Mouse (Mus musculus) myocyte (in vitro differentiated cells): Measurements from ENCODE around the gene Ccdc40.

Experiments used
- CEBPB ChIP-seq: IDR thresholded peaks from 2 replicates; pipeline ENCODE4 v1.6.1; 2011; ENCODE audit warnings: mild to moderate bottlenecking, moderate library complexity; ENCODE audit not compliant: poor library complexity, insufficient read depth, severe bottlenecking
- E2F4 ChIP-seq: IDR thresholded peaks from one replicate; pipeline ENCODE4 v1.6.1; 2011; ENCODE audit warnings: mild to moderate bottlenecking, control low read depth, moderate library complexity; ENCODE audit not compliant: insufficient read depth
- MAX ChIP-seq: IDR thresholded peaks from one replicate; pipeline ENCODE4 v1.6.1; 2011; ENCODE audit warnings: low read depth, mild to moderate bottlenecking, control low read depth
- MYOD1 ChIP-seq, 3 experiments: IDR thresholded peaks; one replicate each; pipeline ENCODE4 v1.6.1; 2011; ENCODE audit warnings: control low read depth in 2 of 3, low read depth in 2 of 3, mild to moderate bottlenecking in 2 of 3, moderate library complexity in 1 of 3; ENCODE audit not compliant: insufficient read length in 2 of 3, control insufficient read depth in 1 of 3
- MYOG ChIP-seq, 3 experiments: IDR thresholded peaks; one replicate each; pipeline ENCODE4 v1.6.1; 2011; ENCODE audit warnings: control low read depth in 2 of 3, low read depth in 2 of 3, mild to moderate bottlenecking in 2 of 3; ENCODE audit not compliant: insufficient read length in 2 of 3, control insufficient read depth in 1 of 3, insufficient read depth in 1 of 3
- POLR2A ChIP-seq: IDR thresholded peaks from one replicate; pipeline ENCODE4 v1.6.1; 2011; ENCODE audit warnings: low read depth, mild to moderate bottlenecking, control low read depth, moderate library complexity; ENCODE audit not compliant: insufficient read length
- POLR2AphosphoS2 ChIP-seq: IDR thresholded peaks from one replicate; pipeline ENCODE4 v1.6.1; 2011; ENCODE audit warnings: low read depth, control low read depth; ENCODE audit not compliant: insufficient read length
- REST ChIP-seq: IDR thresholded peaks from one replicate; pipeline ENCODE4 v1.6.1; 2011; ENCODE audit warnings: mild to moderate bottlenecking, control low read depth, moderate library complexity; ENCODE audit not compliant: insufficient read depth, insufficient read length
- SRF ChIP-seq: IDR thresholded peaks from one replicate; pipeline ENCODE4 v1.6.1; 2011; ENCODE audit warnings: low read depth; ENCODE audit not compliant: control insufficient read depth, insufficient read length
- TCF12 ChIP-seq: IDR thresholded peaks from one replicate; pipeline ENCODE4 v1.6.1; 2011; ENCODE audit warnings: mild to moderate bottlenecking, control low read depth; ENCODE audit not compliant: poor library complexity, insufficient read depth, severe bottlenecking
- TCF3 ChIP-seq: IDR thresholded peaks from one replicate; pipeline ENCODE4 v1.6.1; 2011; ENCODE audit warnings: low read depth, control low read depth; ENCODE audit not compliant: insufficient read length
- USF1 ChIP-seq: IDR thresholded peaks from one replicate; pipeline ENCODE4 v1.6.1; 2011; ENCODE audit warnings: low read depth, mild to moderate bottlenecking, control low read depth, moderate library complexity

- TF ChIP-seq POLR2A (no peak), TCF12 (no peak), E2F4 (no peak), POLR2AphosphoS2 (no peak), REST (no peak), TCF3 (no peak), USF1 (no peak), MAX (no peak), CEBPB (no peak), MYOG (IDR thresholded peaks at IDR 0.05; ENCODE audit: control insufficient read depth in 1 of 3, insufficient read depth in 1 of 3, insufficient read length in 2 of 3, low read depth in 2 of 3) (no peak), MYOD1 (IDR thresholded peaks at IDR 0.05; ENCODE audit: control insufficient read depth in 1 of 3, insufficient read length in 2 of 3, low read depth in 2 of 3) (no peak), SRF (no peak)
Observed at GRCm38 (mm10) chr11:119268557-119269195, 40.3 kb downstream of the Ccdc40 start.
